Mouse (Mus musculus): ENCODE data around the gene Cacna1c.

- TF ChIP-seq CTCF (IDR thresholded peaks at IDR 0.05; ENCODE audit: borderline replicate concordance, insufficient read depth, low read depth, low read length): no peak
- no peak for TF ChIP-seq POLR2A (IDR thresholded peaks at IDR 0.05; ENCODE audit: borderline replicate concordance, insufficient read depth, low read length)
Observed at GRCm38 (mm10) chr6:119227001-119227400, 30.8 kb upstream of the Cacna1c start.
